Mouse (Mus musculus) liver, adult 2 months (tissue): ENCODE measurements at regions not wholly inside any gene's neighbourhood (a gene's known extent, or its start where the extent isn't known, plus 50 kb on each side); places are given as distances from the start of the nearest gene placed in this dataset.

ENCODE experiments used
- CTCF ChIP-seq: fragments of 200-500 bp; IDR thresholded peaks from 2 replicates; pipeline ENCODE4 v1.5.1; 2011; ENCODE audit warnings: low read depth, low read length, control low read depth
- POLR2A ChIP-seq: fragments of 200-500 bp; IDR thresholded peaks from 2 replicates; pipeline ENCODE4 v1.6.1; 2011; ENCODE audit warnings: low read length, control low read depth; ENCODE audit not compliant: insufficient read depth; ENCODE audit errors: extremely low read depth

GRCm38 (mm10) chr4:135058895-135059294 is 61.6 kb upstream of the Runx3 start:
- no peak for TF ChIP-seq CTCF
- no peak for TF ChIP-seq POLR2A
